Mouse (Mus musculus) gastrocnemius, postnatal 36 days (tissue): ENCODE results near the gene H2al1h. TPM values are rescaled to one million over a fixed set of nuclear protein-coding genes. Genes with fewer than 3 reads are reported as not detected.
A peak's percentile ranks its signal among the peaks of the same experiment; 100 is the strongest.
"Not testable (repeated sequence)": the region's sequence is repeated elsewhere in the genome, so short reads cannot be mapped to it uniquely, and the experiment has no call there.

ENCODE experiments used
- DNase-seq, 2 experiments: peaks; one replicate each; pipeline ENCODE4 v3.0.0; 2022
- intact Hi-C: fragments of 180-260 bp; cut with DNase I; formaldehyde crosslinking; loops from one replicate; pipeline ENCODE4 v1.15.1; 2025
- long read RNA-seq, 2 experiments: library from polyadenylated mRNA; stranded (forward); transcript quantifications; one replicate each; pipeline ENCODE4 v2.0.0; 2021
- total RNA-seq, 2 experiments: library from RNA; stranded (reverse); gene quantifications; 2 replicates each; pipeline ENCODE4 v1.2.3; 2021

H2al1h gene
- not detected for total RNA-seq
- long read RNA-seq, experiment 1 = 0 reads
- long read RNA-seq, experiment 2 = 0 reads

DNA sequence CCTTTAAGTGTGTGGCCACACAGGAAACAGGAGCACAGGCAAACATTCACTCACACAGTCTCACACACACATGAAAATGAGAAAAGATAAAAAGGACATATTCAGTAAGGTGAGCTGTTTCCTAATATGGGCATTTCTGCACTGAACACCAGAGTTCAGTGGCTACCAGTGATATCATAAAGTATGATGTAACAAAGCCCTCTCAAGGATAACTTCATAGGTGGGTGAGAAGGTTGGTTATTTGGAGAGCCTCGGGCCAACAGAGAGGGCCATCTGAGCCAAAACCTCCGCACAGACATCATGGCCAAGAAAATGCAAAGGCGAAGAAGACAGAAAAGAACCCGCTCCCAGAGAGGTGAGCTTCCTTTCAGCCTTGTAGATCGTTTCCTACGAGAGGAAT is at the start of gene H2al1h:
TSS of gene H2al1h (plus strand) at position 301 of the 400 bp plus-strand sequence.
- intact Hi-C loops, DNase-seq: not testable (repeated sequence)

DNA sequence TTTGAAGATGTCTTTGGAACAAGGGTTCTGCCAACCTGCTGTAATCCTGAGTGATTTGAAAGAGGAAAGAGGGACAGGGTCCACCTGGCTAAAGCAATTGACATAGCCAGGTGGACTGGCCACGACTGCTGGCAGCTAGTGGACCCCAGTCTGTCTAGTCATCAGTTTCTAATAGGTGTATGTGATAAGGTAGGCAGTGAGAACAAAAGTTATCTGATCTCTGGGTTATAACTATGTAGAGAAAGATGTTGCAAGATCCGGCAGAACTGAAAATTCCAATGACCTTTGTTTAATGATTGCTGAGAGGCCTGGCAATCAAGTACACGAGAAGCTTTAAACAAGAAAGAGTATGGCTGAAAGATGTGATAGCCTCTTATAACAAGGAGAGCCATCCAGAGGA is 48.1 kb upstream of the H2al1h start:
- no peak for DNase-seq
- intact Hi-C loops = no loop called here

DNA sequence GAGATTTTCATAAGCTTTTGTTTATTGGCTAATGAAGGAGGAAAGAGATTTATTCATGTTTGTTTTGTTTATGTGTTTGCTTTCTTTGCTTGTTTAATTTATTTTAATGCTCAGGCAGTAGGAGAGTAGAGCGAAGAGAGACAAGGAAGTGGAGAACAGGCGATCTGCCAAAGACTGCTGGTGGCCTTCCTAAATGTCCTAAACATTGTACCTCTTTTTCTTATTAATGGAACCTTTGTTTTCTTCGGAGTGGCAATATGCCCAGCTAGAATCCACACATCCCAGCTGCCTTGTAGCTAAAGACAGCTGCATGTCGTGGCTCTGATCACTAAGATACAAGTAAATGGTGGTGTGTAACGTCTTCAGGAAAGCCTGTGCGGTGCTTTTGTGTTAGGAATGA is 44.2 kb upstream of the H2al1h start:
- intact Hi-C loops = no loop called here
- DNase-seq = no peak

DNA sequence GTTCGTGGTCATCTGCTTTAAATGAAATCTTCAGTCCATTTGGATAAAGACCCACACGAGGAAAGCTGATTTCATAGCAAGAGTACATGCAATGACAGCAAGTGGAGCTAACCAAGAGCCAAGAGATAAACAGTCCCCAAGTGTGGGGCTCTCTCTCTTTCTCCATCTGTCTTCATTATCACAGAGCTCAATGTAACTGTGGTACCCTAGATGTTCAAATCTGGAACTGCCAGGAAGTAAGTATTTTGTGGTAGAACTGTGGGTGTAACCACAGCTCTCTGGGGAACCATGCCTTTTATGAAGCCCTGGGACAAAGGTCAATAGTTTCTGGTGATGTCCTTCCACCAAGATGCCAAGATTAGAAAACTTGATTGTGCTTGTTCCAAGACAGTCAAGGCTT is 40.6 kb upstream of the H2al1h start:
- DNase-seq = no peak
- intact Hi-C loops = no loop called here

DNA sequence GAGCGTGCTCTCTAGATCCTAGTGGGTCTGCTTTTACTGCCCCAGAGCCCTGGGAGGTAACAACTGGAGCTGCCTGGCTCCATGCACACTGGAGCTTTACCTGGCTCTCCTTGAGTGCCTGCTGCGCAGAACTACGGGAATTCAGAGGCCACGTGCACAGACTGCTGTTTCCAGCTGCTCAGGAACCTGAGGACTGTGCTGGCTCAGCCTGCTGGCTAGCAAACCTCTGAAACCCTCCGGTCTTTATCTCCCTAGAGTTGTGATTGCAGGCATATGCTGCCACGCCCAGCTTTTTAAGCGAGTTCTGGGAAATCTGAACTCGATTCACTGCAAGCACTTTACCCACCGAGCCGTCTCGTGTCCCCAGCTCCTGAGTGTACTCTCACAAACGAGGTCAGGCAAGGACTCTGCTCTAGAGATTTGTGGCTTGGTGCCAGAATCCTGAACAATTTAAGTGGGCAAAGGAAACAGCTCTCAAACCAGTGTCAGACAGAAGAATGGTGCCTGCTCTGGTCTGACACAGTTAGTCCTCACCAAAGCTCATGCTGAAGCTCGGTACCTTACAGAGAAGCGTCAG is 32.9 kb upstream of the H2al1h start:
- no peak for DNase-seq
- intact Hi-C loops = no loop called here

DNA sequence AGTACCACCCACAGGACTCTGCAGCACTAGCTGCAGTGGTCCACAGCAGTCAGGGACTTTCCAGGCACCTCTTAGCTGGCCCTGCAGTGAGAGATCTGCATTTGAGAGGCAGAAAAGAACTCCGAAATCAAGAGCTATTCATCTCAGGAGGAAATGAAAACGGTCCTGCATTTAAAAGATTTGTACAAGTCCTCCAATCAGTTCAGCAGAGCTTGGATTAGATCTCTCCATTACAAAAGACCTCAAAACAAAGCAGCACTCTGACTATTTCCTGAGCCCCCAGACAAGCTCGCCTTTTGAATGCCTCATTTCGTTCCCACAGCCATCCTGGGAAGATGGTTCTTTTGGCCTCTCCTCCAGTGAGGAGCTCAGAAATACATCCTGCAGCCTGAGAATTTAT is 32.0 kb upstream of the H2al1h start:
- DNase-seq = no peak
- intact Hi-C loops = no loop called here

DNA sequence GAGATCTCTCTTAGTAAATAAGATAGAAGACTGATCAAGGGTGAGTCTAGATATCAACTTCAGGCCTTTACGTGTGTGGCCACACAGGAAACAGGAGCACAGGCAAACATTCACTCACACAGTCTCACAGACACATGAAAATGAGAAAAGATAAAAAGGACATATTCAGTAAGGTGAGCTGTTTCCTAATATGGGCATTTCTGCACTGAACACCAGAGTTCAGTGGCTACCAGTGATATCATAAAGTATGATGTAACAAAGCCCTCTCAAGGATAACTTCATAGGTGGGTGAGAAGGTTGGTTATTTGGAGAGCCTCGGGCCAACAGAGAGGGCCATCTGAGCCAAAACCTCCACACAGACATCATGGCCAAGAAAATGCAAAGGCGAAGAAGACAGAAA is 22.3 kb upstream of the H2al1h start, which contains the start of gene H2al1a:
TSS of gene H2al1a (plus strand) at position 301 of the 400 bp plus-strand sequence.
- DNase-seq, intact Hi-C loops: not testable (repeated sequence)

DNA sequence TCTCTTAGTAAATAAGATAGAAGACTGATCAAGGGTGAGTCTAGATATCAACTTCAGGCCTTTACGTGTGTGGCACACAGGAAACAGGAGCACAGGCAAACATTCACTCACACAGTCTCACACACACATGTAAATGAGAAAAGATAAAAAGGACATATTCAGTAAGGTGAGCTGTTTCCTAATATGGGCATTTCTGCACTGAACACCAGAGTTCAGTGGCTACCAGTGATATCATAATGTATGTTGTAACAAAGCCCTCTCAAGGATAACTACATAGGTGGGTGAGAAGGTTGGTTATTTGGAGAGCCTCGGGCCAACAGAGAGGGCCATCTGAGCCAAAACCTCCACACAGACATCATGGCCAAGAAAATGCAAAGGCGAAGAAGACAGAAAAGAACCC is 19.2 kb upstream of the H2al1h start, which contains the start of gene H2al1b:
TSS of gene H2al1b (plus strand) at position 301 of the 400 bp plus-strand sequence.
- intact Hi-C loops, DNase-seq: not testable (repeated sequence)

DNA sequence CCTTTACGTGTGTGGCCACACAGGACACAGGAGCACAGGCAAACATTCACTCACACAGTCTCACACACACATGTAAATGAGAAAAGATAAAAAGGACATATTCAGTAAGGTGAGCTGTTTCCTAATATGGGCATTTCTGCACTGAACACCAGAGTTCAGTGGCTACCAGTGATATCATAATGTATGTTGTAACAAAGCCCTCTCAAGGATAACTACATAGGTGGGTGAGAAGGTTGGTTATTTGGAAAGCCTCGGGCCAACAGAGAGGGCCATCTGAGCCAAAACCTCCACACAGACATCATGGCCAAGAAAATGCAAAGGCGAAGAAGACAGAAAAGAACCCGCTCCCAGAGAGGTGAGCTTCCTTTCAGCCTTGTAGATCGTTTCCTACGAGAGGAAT is 15.9 kb upstream of the H2al1h start, which contains the start of gene H2al1c:
TSS of gene H2al1c (plus strand) at position 301 of the 400 bp plus-strand sequence.
- intact Hi-C loops = not testable (repeated sequence)

DNA sequence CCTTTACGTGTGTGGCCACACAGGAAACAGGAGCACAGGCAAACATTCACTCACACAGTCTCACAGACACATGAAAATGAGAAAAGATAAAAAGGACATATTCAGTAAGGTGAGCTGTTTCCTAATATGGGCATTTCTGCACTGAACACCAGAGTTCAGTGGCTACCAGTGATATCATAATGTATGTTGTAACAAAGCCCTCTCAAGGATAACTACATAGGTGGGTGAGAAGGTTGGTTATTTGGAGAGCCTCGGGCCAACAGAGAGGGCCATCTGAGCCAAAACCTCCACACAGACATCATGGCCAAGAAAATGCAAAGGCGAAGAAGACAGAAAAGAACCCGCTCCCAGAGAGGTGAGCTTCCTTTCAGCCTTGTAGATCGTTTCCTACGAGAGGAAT is 12.8 kb upstream of the H2al1h start, which contains the start of gene H2al1d:
TSS of gene H2al1d (plus strand) at position 301 of the 400 bp plus-strand sequence.
- DNase-seq, intact Hi-C loops: not testable (repeated sequence)

More for the DNA sequence above, 15.9 kb upstream of the H2al1h start, which contains the start of gene H2al1c:
- not testable (repeated sequence) for DNase-seq

DNA sequence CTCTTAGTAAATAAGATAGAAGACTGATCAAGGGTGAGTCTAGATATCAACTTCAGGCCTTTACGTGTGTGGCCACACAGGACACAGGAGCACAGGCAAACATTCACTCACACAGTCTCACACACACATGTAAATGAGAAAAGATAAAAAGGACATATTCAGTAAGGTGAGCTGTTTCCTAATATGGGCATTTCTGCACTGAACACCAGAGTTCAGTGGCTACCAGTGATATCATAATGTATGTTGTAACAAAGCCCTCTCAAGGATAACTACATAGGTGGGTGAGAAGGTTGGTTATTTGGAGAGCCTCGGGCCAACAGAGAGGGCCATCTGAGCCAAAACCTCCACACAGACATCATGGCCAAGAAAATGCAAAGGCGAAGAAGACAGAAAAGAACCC is 9.7 kb upstream of the H2al1h start, which contains the start of gene H2al1e:
TSS of gene H2al1e (plus strand) at position 301 of the 400 bp plus-strand sequence.
- DNase-seq, intact Hi-C loops: not testable (repeated sequence)

DNA sequence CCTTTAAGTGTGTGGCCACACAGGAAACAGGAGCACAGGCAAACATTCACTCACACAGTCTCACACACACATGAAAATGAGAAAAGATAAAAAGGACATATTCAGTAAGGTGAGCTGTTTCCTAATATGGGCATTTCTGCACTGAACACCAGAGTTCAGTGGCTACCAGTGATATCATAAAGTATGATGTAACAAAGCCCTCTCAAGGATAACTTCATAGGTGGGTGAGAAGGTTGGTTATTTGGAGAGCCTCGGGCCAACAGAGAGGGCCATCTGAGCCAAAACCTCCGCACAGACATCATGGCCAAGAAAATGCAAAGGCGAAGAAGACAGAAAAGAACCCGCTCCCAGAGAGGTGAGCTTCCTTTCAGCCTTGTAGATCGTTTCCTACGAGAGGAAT is 6.4 kb upstream of the H2al1h start, which contains the start of gene H2al1f:
TSS of gene H2al1f (plus strand) at position 301 of the 400 bp plus-strand sequence.
- DNase-seq, intact Hi-C loops: not testable (repeated sequence)

DNA sequence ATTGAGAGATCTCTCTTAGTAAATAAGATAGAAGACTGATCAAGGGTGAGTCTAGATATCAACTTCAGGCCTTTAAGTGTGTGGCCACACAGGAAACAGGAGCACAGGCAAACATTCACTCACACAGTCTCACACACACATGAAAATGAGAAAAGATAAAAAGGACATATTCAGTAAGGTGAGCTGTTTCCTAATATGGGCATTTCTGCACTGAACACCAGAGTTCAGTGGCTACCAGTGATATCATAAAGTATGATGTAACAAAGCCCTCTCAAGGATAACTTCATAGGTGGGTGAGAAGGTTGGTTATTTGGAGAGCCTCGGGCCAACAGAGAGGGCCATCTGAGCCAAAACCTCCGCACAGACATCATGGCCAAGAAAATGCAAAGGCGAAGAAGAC is 3.3 kb upstream of the H2al1h start, which contains the start of gene H2al1g:
TSS of gene H2al1g (plus strand) at position 301 of the 400 bp plus-strand sequence.
- DNase-seq, intact Hi-C loops: not testable (repeated sequence)

DNA sequence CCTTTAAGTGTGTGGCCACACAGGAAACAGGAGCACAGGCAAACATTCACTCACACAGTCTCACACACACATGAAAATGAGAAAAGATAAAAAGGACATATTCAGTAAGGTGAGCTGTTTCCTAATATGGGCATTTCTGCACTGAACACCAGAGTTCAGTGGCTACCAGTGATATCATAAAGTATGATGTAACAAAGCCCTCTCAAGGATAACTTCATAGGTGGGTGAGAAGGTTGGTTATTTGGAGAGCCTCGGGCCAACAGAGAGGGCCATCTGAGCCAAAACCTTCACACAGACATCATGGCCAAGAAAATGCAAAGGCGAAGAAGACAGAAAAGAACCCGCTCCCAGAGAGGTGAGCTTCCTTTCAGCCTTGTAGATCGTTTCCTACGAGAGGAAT is 3.1 kb downstream of the H2al1h start, which contains the start of gene H2al1i:
TSS of gene H2al1i (plus strand) at position 301 of the 400 bp plus-strand sequence.
- DNase-seq, intact Hi-C loops: not testable (repeated sequence)

DNA sequence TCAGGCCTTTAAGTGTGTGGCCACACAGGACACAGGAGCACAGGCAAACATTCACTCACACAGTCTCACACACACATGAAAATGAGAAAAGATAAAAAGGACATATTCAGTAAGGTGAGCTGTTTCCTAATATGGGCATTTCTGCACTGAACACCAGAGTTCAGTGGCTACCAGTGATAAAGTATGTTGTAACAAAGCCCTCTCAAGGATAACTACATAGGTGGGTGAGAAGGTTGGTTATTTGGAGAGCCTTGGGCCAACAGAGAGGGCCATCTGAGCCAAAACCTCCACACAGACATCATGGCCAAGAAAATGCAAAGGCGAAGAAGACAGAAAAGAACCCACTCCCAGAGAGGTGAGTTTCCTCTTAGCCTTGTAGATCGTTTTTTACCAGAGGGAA is 6.2 kb downstream of the H2al1h start, which contains the start of gene H2al1j:
TSS of gene H2al1j (plus strand) at position 301 of the 400 bp plus-strand sequence.
- intact Hi-C loops, DNase-seq: not testable (repeated sequence)

DNA sequence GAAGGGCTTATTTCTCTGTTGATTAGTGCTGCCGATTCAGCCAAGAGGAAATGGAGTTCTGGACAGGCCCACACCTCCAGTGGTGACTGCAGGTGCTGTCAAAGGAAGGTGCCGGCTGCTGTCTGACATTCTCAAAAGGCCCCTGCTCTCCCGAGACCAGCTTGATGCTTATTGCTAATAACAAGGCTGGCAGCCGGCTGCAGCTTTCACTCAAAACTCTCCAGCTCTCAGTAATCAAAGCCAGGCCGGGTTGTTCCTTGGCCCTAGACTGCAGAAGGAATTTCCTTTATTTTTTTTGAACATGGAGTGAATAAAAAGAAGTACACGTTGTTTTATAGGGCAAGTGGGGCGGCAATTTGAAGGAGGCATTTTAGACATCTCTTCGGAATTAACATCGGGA is 24.5 kb downstream of the H2al1h start:
- intact Hi-C loops = no loop called here
- DNase-seq = peak in 1 of 2 experiments; percentile 4

DNA sequence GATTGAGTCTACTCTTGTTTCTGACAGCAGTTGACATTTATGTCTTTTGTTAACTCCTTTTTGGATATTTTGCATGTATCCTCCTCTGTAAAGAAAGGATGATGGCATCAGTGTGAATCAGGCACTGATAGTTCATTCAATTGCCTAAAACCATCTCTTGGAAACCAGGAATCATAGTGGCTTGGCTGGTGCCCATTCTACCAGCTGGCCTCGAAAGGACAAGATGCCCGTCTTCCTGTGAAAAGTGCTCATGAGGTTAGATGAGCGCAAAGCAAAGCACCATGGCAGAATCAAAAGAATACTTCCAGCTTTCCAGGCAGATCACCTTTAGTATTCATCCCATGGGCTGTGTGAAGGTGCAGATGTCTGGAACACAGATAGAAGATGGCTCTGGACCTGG is 25.5 kb downstream of the H2al1h start:
- intact Hi-C loops = no loop called here
- DNase-seq = no peak

DNA sequence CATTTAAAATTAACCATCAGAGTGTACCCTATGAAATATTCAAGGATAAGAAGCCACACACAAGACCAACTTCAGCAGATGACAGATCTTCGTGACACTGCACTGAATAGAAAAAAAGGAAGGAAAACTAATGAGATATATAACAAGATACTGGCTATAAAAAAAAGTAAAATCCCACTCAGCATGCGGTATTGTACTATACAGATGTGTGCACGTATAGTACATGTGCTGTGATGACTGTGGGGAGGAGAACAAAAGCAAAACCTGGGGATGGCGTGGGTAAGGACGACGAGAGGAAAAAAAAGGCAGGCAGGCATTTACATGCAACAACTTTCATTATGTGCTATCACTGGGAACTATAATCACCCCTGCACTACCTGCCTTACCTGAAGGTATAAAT is 39.5 kb downstream of the H2al1h start:
- intact Hi-C loops = no loop called here
- DNase-seq = no peak

DNA sequence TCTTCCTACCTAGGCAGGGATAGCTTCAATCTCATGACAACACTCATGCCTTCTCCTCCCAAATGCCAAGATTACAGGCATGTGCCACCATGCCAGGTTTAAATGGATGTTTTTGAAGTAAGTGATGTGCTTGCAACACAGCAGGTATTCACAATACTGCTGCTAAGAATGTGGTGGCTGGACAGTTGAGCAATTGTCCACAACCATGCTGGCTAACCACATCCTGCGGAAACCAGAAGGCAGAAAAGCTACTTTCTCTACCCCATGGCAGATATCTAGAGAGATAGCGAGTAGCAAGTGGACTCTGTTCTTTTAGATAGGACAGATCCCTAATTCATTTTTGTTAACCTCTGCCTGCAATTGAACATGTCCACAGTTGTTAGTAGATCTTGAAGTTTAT is 40.0 kb downstream of the H2al1h start:
- intact Hi-C loops = no loop called here
- DNase-seq = no peak

DNA sequence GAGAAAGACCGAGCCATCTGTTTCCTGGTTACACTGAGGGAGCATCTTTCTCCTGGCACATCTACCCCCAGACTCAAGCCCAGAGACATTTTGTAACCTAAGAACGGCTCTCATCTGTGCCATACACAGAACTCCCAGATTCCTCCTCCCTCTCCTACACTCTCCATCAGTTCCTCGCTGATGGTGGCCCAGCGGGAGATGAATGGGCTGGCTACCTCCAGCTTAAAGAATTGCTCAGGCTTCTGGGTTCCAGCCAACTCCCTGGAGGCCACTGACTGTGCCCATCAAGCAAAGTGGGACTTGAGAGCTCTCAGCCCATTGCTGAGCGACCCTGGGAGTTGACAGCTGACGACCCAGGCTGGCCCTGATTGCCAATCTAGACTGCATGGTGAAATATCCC is 42.6 kb downstream of the H2al1h start:
- intact Hi-C loops = no loop called here
- no peak for DNase-seq

DNA sequence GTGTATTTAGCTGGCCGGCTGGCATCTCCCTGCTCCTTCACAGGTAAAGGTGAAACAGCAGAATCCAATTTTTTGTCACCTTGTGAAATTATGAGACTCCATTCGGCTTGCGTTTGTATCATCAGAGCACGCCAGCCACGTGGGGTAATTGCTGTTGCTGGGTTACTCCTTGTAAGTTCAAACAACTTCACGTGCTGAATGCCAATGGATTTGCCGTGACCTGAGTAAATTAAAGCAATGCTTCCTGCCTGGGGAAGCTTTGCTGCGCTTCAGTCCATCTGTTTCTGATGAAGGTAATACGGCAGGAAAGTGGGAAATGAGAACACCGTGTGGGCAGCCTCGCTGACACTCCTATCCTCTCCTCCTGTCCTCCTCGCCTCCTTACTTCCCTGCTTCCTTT is 43.9 kb downstream of the H2al1h start:
- no peak for DNase-seq
- intact Hi-C loops = no loop called here
